Mouse (Mus musculus) ovary, postnatal 10 days (tissue): ENCODE results near the gene AY761184.
"Not testable (repeated sequence)": the region's sequence is repeated elsewhere in the genome, so short reads cannot be mapped to it uniquely, and the experiment has no call there.

Source experiments
- DNase-seq: peaks from one replicate; pipeline ENCODE4 v3.0.0; 2022; ENCODE audit warnings: low spot score

Gene AY761184

GRCm38 (mm10) chr8:21703545-21703944 is at the start of gene AY761184:
TSS of gene AY761184 (minus strand) at chr8:21703645.
- not testable (repeated sequence) for DNase-seq

- not testable (repeated sequence) for DNase-seq
These were observed 37.9 kb downstream of the AY761184 start, which contains the start of gene Defa34 for GRCm38 (mm10) chr8:21665497-21665896. TSS of gene Defa34 (plus strand) at chr8:21665797.

GRCm38 (mm10) chr8:21655480-21655879 is 48.0 kb downstream of the AY761184 start, which contains the start of gene Defa17:
TSS of gene Defa17 (plus strand) at chr8:21655780.
- not testable (repeated sequence) for DNase-seq
